Mouse (Mus musculus) hindbrain, embryonic 14.5 days (tissue): ENCODE data around the gene Rftn1. TPM values are rescaled to one million over a fixed set of nuclear protein-coding genes. Genes with fewer than 3 reads are reported as not detected.

ENCODE experiments used
- ATAC-seq: fragments of 200-750 bp; cut with Nextera tagmentation; 2 replicates; pipeline ENCODE4 v1.8.0; 2017; ENCODE audit warnings: moderate number of reproducible peaks, mild to moderate bottlenecking, moderate TSS enrichment, moderate library complexity; ENCODE audit not compliant: low FRiP score
- DNase-seq: peaks from one replicate; pipeline ENCODE4 v3.0.0-alpha.2; 2015; ENCODE audit warnings: low spot score
- H3K27ac ChIP-seq: fragments of 300-500 bp; sonication (generic); 2 replicates; pipeline ENCODE4 v1.5.1; 2014; ENCODE audit warnings: mild to moderate bottlenecking, moderate library complexity
- H3K27me3 ChIP-seq: fragments of 300-500 bp; sonication (generic); 2 replicates; pipeline ENCODE4 v1.6.1; 2014; ENCODE audit warnings: mild to moderate bottlenecking, low read length, mixed read lengths; ENCODE audit not compliant: control insufficient read depth, insufficient read depth
- H3K36me3 ChIP-seq: fragments of 300-500 bp; sonication (generic); replicated peaks from 2 replicates; pipeline ENCODE4 v1.6.1; 2014; ENCODE audit not compliant: control insufficient read depth, insufficient read depth
- H3K4me1 ChIP-seq: fragments of 300-500 bp; sonication (generic); replicated peaks from 2 replicates; pipeline ENCODE4 v1.6.1; 2014; ENCODE audit warnings: antibody characterized with exemption, low read length, mixed read lengths; ENCODE audit not compliant: control insufficient read depth, insufficient read depth
- H3K4me2 ChIP-seq: fragments of 300-500 bp; sonication (generic); replicated peaks from 2 replicates; pipeline ENCODE4 v1.6.1; 2014; ENCODE audit warnings: mild to moderate bottlenecking, moderate library complexity
- H3K4me3 ChIP-seq: fragments of 300-500 bp; sonication (generic); replicated peaks from 2 replicates; pipeline ENCODE4 v1.5.1; 2014; ENCODE audit warnings: mild to moderate bottlenecking, low read length
- H3K9ac ChIP-seq: fragments of 300-500 bp; sonication (generic); 2 replicates; pipeline ENCODE4 v1.6.1; 2014
- H3K9me3 ChIP-seq: fragments of 300-500 bp; sonication (generic); 2 replicates; pipeline ENCODE4 v1.6.1; 2016; ENCODE audit warnings: low read length; ENCODE audit not compliant: control insufficient read depth
- WGBS: fragments of 180-500 bp; shearing (Covaris S2); extraction: QIAGEN DNeasy Blood & Tissue Kit; methylation state at CpG from one replicate; pipeline ENCODE4 v1.1.7; 2014; 5-methylcytosine and 5-hydroxymethylcytosine counted together
- polyA plus RNA-seq: library from polyadenylated mRNA; unstranded; fragments of >200 nt; fragmentation: Nextera tagmentation; extraction: Ambion mirVana; gene quantifications from 2 replicates; pipeline ENCODE4 v1.2.1, GENCODE M21; 2014

The Rftn1 gene
- polyA plus RNA-seq, 1 experiment from 2014 or later = 21.0 TPM

DNA sequence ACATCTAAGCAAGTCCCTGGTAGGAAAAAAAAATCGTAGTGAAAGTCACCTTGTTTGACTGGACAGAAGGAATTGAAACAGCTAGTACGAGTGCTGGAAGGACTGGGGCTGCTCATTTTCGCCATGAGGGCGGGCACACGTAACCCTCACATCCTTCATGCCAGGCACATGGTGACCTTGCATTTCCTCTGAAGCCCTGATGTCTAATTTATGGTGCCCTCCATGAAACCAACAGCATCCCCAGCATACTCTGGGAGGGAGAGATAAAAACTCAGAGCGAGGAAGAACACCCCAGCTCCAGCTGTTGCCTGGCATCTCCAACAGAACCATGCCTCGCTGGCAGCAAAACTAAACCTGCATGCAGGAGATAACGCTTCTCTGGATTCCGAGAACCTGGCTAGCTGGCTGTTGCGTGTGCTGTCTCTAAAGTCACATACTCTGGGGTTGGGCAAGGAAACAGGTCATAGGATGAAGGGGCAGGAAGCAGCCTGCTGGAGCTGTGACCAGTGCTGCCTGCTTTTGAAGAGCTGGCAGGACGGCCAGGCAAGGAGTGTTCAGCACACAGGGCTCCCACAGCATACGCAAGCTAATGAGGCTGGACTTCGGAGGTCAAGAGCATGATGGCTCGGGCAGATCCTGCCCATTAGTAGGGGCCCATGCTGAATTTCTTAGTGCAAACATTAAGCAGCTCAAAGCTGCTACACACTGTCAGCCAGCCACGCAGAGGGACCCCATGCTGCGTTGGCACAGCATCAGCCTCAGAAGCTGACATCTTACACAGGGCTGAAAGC is 170.1 kb downstream of the Rftn1 start:
- Histone ChIP-seq H3K27ac (peak overlapping the region; percentile 81), H3K4me3 (no peak overlapping the region), H3K4me1 (peaks cover 37% of the 10 kb centered on the region), H3K36me3 (no peaks in the 10 kb centered on the region), H3K27me3 (no peaks in the 10 kb centered on the region), H3K9ac (peak overlapping the region; percentile 42; the same call in 1 of the 2 replicates), H3K9me3 (no peaks in the 10 kb centered on the region), H3K4me2 (peak overlapping the region; percentile 15; the same call in 1 of the 2 replicates)
- ATAC-seq = peak; percentile 78
- DNase-seq = peak; percentile 60
- 44% methylated on average over 16 of the region's 16 CpGs for WGBS

DNA sequence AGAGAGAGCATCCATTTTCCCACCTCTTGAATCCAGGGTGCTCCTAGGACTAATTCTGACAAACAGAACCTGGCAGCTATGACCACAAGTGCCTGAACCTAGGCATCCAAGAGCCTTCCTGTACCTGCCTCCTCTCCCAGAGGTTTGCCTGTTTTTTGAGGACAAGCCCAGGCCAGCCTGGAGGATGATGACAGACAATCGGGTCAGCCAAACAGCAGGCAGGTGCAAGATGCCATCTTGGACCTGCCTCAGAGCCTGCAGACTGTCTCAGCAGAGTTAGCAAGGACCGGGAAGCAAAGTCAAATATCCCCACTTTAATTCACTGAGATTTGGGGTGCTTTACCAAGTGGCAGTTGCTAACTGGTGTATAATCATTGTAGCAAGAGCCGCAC is 170.7 kb downstream of the Rftn1 start:
- Histone ChIP-seq H3K9me3 (no peaks in the 10 kb centered on the region), H3K27me3 (no peaks in the 10 kb centered on the region), H3K4me3 (no peak overlapping the region), H3K27ac (peak overlapping the region; percentile 81), H3K36me3 (no peaks in the 10 kb centered on the region), H3K4me1 (peaks cover 37% of the 10 kb centered on the region), H3K4me2 (no peak overlapping the region), H3K9ac (no peak overlapping the region)
- 78% methylated on average over 3 of the region's 3 CpGs for WGBS
- ATAC-seq (no peak), DNase-seq (no peak)

- 40% methylated on average over 5 of the region's 5 CpGs for WGBS
- peak overlapping the region; percentile 81; the same call in 1 of the 2 replicates for H3K27ac ChIP-seq
- no peak for DNase-seq
These were observed 171.4 kb downstream of the Rftn1 start for GRCm38 (mm10) chr17:50019090-50019489.

GRCm38 (mm10) chr17:50014708-50015107 is 175.8 kb downstream of the Rftn1 start:
- H3K27ac ChIP-seq = no peak overlapping the region
- ATAC-seq (no peak), DNase-seq (no peak)
- no peaks in the 10 kb centered on the region for H3K27me3 ChIP-seq
- no peak overlapping the region for H3K9ac ChIP-seq
- WGBS = 70% methylated on average over 9 of the region's 9 CpGs
- H3K4me3 ChIP-seq = no peak overlapping the region
- H3K4me1 ChIP-seq = peaks cover 14% of the 10 kb centered on the region
- no peak overlapping the region for H3K4me2 ChIP-seq
- no peaks in the 10 kb centered on the region for H3K36me3 ChIP-seq
- H3K9me3 ChIP-seq = no peaks in the 10 kb centered on the region

More at GRCm38 (mm10) chr17:50019090-50019489, 171.4 kb downstream of the Rftn1 start:
- Histone ChIP-seq H3K4me1 (peaks cover 37% of the 10 kb centered on the region), H3K9ac (no peak overlapping the region), H3K4me2 (no peak overlapping the region), H3K9me3 (no peaks in the 10 kb centered on the region), H3K4me3 (no peak overlapping the region), H3K36me3 (no peaks in the 10 kb centered on the region), H3K27me3 (no peaks in the 10 kb centered on the region)
- no peak for ATAC-seq

DNA sequence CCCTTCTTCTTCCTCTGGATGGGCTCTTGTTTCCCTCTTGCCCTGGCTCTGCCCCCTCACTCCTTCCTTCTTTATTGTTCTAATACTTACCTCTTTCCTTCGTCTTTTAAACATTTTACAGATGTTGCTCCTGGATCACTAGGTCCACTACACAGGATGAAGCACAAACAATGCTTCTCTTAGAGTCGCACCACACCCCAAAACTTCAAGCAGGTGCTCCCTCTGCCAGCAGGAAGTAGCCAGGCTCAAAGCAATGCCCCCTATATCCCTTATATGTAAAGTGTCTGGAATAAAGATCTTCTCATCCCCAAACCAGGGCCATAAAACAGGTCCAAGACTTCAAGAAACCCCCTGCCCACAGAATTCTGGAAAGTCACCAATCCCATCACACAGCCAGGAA is 176.6 kb downstream of the Rftn1 start:
- H3K9ac ChIP-seq = no peak overlapping the region
- no peak overlapping the region for H3K4me3 ChIP-seq
- WGBS = 86% methylated on average over 2 of the region's 2 CpGs
- no peaks in the 10 kb centered on the region for H3K36me3 ChIP-seq
- 0 out of 2 replicates have a peak, but pooled peaks cover 5% of the 10 kb centered on the region for H3K4me1 ChIP-seq
- no peaks in the 10 kb centered on the region for H3K9me3 ChIP-seq
- ATAC-seq (no peak), DNase-seq (no peak)
- H3K27me3 ChIP-seq = no peaks in the 10 kb centered on the region
- no peak overlapping the region for H3K27ac ChIP-seq
- H3K4me2 ChIP-seq = no peak overlapping the region

DNA sequence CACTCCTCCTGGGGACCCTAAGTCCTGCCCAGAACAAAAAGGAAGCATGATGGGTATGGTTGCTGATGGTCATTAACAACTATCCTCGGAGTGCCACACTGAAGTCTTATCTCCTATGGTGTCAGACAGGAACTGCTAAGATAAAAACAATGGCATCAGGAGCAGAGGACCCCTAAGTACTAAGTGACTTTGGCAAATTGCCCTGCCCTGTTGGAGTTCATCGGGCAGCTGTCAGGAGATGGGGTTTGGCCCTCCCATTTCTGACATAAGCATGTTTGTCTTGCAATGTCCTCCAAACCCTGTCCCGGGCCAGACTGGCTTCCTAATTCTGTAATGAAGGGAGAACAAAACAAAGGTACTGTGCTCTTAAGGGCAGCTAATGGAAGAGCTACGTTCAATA is 180.4 kb downstream of the Rftn1 start:
- whole genome bisulfite sequencing = 54% methylated on average over 4 of the region's 4 CpGs
- Histone ChIP-seq H3K9ac (no peak overlapping the region), H3K36me3 (no peaks in the 10 kb centered on the region), H3K4me1 (peaks cover 18% of the 10 kb centered on the region), H3K27me3 (no peaks in the 10 kb centered on the region), H3K4me3 (no peak overlapping the region), H3K9me3 (no peaks in the 10 kb centered on the region), H3K27ac (no peak overlapping the region), H3K4me2 (no peak overlapping the region)
- DNase-seq = no peak
- no peak for ATAC-seq

- Histone ChIP-seq H3K27me3 (no peaks in the 10 kb centered on the region), H3K9me3 (no peaks in the 10 kb centered on the region), H3K36me3 (no peaks in the 10 kb centered on the region), H3K4me1 (peaks cover 24% of the 10 kb centered on the region), H3K4me2 (peak overlapping the region; percentile 2; the same call in 1 of the 2 replicates), H3K9ac (no peak overlapping the region), H3K4me3 (no peak overlapping the region), H3K27ac (peak overlapping the region; percentile 66)
- WGBS = 1% methylated on average over 9 of the region's 9 CpGs
- DNase-seq (peak; percentile 72), ATAC-seq (peak; percentile 88)
These were observed 183.6 kb downstream of the Rftn1 start for GRCm38 (mm10) chr17:50006721-50007351.

GRCm38 (mm10) chr17:50006338-50006720 is 184.1 kb downstream of the Rftn1 start:
- ATAC-seq (peak; percentile 1; the same call in 1 of the 2 replicates), DNase-seq (no peak)
- H3K9me3 ChIP-seq = no peaks in the 10 kb centered on the region
- no peak overlapping the region for H3K4me3 ChIP-seq
- H3K27me3 ChIP-seq = no peaks in the 10 kb centered on the region
- H3K4me1 ChIP-seq = peaks cover 24% of the 10 kb centered on the region
- no peak overlapping the region for H3K4me2 ChIP-seq
- H3K36me3 ChIP-seq = no peaks in the 10 kb centered on the region
- H3K27ac ChIP-seq = peak overlapping the region; percentile 66
- H3K9ac ChIP-seq = no peak overlapping the region
- 8% methylated on average over 7 of the region's 7 CpGs for WGBS

- no peak overlapping the region for H3K4me2 ChIP-seq
- no peaks in the 10 kb centered on the region for H3K36me3 ChIP-seq
- H3K4me3 ChIP-seq = no peak overlapping the region
- DNase-seq = no peak
- no peaks in the 10 kb centered on the region for H3K27me3 ChIP-seq
- no peak overlapping the region for H3K27ac ChIP-seq
- WGBS = 77% methylated on average over 4 of the region's 4 CpGs
- H3K9ac ChIP-seq = no peak overlapping the region
- H3K9me3 ChIP-seq = no peaks in the 10 kb centered on the region
- ATAC-seq = no peak
- H3K4me1 ChIP-seq = peaks cover 24% of the 10 kb centered on the region
These were observed 187.3 kb downstream of the Rftn1 start for GRCm38 (mm10) chr17:50003156-50003555.
